8 mouse cellular contexts compared by ENCODE assay signal in genomic region chr3:142701407-142701989, GRCm38 (mm10). TPM values are rescaled to one million over a fixed set of nuclear protein-coding genes. Genes with fewer than 3 reads are reported as not detected.
DNase-seq lines count a peak whose midpoint lies in the region; ATAC-seq and TF ChIP-seq lines count a peak whose summit lies in the region.

No protein-coding gene starts in this region.

- TF ChIP-seq POLR2A in spleen, adult 2 months (IDR thresholded peaks at IDR 0.05; ENCODE audit: low read depth, low read length) = no peak
- TF ChIP-seq POLR2A in limb, embryonic 14.5 days (IDR thresholded peaks at IDR 0.05; ENCODE audit: borderline replicate concordance, extremely low read depth, insufficient read depth, insufficient read length) = no peak

- no peaks in the 10 kb centered on the region; the same call in 1 of the 2 replicates for H3K4me1 ChIP-seq in spleen, adult 2 months (ENCODE audit: control insufficient read depth, insufficient read depth, insufficient read length)
- H3K4me1 ChIP-seq in forebrain, embryonic 12.5 days = peaks cover 12% of the 10 kb centered on the region
- H3K4me1 ChIP-seq in limb, embryonic 14.5 days (ENCODE audit: control insufficient read depth, insufficient read depth, low read length) = peaks cover 6% of the 10 kb centered on the region
- H3K4me1 ChIP-seq in stomach, embryonic 15.5 days = no peaks in the 10 kb centered on the region

- 34% methylated on average over 15 of the region's 15 CpGs for WGBS in spleen, adult 2 months
- WGBS in forebrain, embryonic 12.5 days = 31% methylated on average over 15 of the region's 15 CpGs
- WGBS in limb, embryonic 14.5 days = 25% methylated on average over 15 of the region's 15 CpGs
- WGBS in stomach, embryonic 15.5 days = 20% methylated on average over 15 of the region's 15 CpGs

- peak overlapping the region; percentile 62 for H3K4me3 ChIP-seq in spleen, adult 2 months (ENCODE audit: extremely low read depth, insufficient read depth, insufficient read length)
- H3K4me3 ChIP-seq in forebrain, embryonic 12.5 days (replicated peaks) = peak overlapping the region; percentile 59
- peak overlapping the region; percentile 42 for H3K4me3 ChIP-seq in limb, embryonic 14.5 days (replicated peaks; ENCODE audit: low read length)
- peak overlapping the region; percentile 58 for H3K4me3 ChIP-seq in stomach, embryonic 15.5 days (replicated peaks)

- 0 out of 2 replicates have a peak, but pooled peaks have one; percentile 7 for ATAC-seq in forebrain, embryonic 12.5 days (ENCODE audit: low FRiP score)
- no peak for ATAC-seq in limb, embryonic 14.5 days (ENCODE audit: low FRiP score, low read depth)
- ATAC-seq in stomach, embryonic 15.5 days (ENCODE audit: insufficient read depth, low FRiP score, low read depth) = no peak

- H3K36me3 ChIP-seq in spleen, adult 2 months (ENCODE audit: control insufficient read depth, insufficient read depth, low read length) = no peaks in the 10 kb centered on the region
- H3K36me3 ChIP-seq in forebrain, embryonic 12.5 days (replicated peaks) = no peaks in the 10 kb centered on the region
- no peaks in the 10 kb centered on the region for H3K36me3 ChIP-seq in limb, embryonic 14.5 days (ENCODE audit: control insufficient read depth, insufficient read depth, low read length)
- no peaks in the 10 kb centered on the region for H3K36me3 ChIP-seq in stomach, embryonic 15.5 days

- H3K9me3 ChIP-seq in forebrain, embryonic 12.5 days = no peaks in the 10 kb centered on the region
- H3K9me3 ChIP-seq in limb, embryonic 14.5 days (ENCODE audit: control insufficient read depth, low read length) = no peaks in the 10 kb centered on the region
- H3K9me3 ChIP-seq in stomach, embryonic 15.5 days = no peaks in the 10 kb centered on the region

- TF ChIP-seq CTCF in spleen, adult 2 months (IDR thresholded peaks at IDR 0.05; ENCODE audit: extremely low read depth, insufficient read depth, insufficient read length, insufficient replicate concordance) = no peak

- H3K27ac ChIP-seq in spleen, adult 2 months (ENCODE audit: insufficient read depth, low read length) = no peak overlapping the region
- H3K27ac ChIP-seq in forebrain, embryonic 12.5 days = no peak overlapping the region
- no peak overlapping the region for H3K27ac ChIP-seq in limb, embryonic 14.5 days (replicated peaks; ENCODE audit: low read depth, low read length)
- H3K27ac ChIP-seq in stomach, embryonic 15.5 days = 0 out of 2 replicates have a peak overlapping the region, but pooled peaks have one; percentile 27

- DNase-seq in spleen, adult 2 months (ENCODE audit: low read depth in 1 of 2, low spot score in 2 of 2) = no peak
- no peak for DNase-seq in spleen, postnatal 36 days (ENCODE audit: low spot score in 2 of 2)
- no peak for DNase-seq in limb, embryonic 14.5 days (ENCODE audit: low spot score)
- no peak for DNase-seq in retina, postnatal 1 day
- DNase-seq in spleen, adult 12 weeks (ENCODE audit: low spot score) = no peak
- no peak for DNase-seq in layer of hippocampus, adult 18-20 months (ENCODE audit: low spot score in 2 of 2)

- H3K9ac ChIP-seq in forebrain, embryonic 12.5 days = peak overlapping the region; percentile 57
- H3K9ac ChIP-seq in limb, embryonic 14.5 days (ENCODE audit: low read depth, low read length, severe bottlenecking) = peak overlapping the region; percentile 52
- peak overlapping the region; percentile 40 for H3K9ac ChIP-seq in stomach, embryonic 15.5 days

- H3K27me3 ChIP-seq in spleen, adult 2 months (ENCODE audit: control insufficient read depth, insufficient read depth, low read length) = no peaks in the 10 kb centered on the region
- peaks cover 16% of the 10 kb centered on the region; the same call in 1 of the 2 replicates for H3K27me3 ChIP-seq in forebrain, embryonic 12.5 days
- no peaks in the 10 kb centered on the region for H3K27me3 ChIP-seq in limb, embryonic 14.5 days (ENCODE audit: control insufficient read depth, insufficient read depth, low read length)
- H3K27me3 ChIP-seq in stomach, embryonic 15.5 days (replicated peaks) = no peaks in the 10 kb centered on the region

- peak overlapping the region; percentile 77 for H3K4me2 ChIP-seq in forebrain, embryonic 12.5 days
- H3K4me2 ChIP-seq in limb, embryonic 14.5 days (replicated peaks; ENCODE audit: low read depth, low read length, severe bottlenecking) = peak overlapping the region; percentile 65
- peak overlapping the region; percentile 80 for H3K4me2 ChIP-seq in stomach, embryonic 15.5 days

RNA-seq across cellular contexts. Expression of gene Kyat3, which starts 0.6 kb away (rescaled TPM):
- polyA plus RNA-seq in spleen, adult 2 months (2012; rRNA removed) = 0.70 and 0.97 TPM in 2 replicates
- 8.3 and 9.6 TPM in 2 replicates for polyA plus RNA-seq in forebrain, embryonic 12.5 days (2016; fragmentation: Nextera tagmentation; extraction: Ambion mirVana)
- 9.4 and 10.0 TPM in 2 replicates for polyA plus RNA-seq in limb, embryonic 14.5 days (2012; rRNA removed)
- 14.6 and 19.6 TPM in 2 replicates for polyA plus RNA-seq in limb, embryonic 14.5 days (2014; fragmentation: Nextera tagmentation; extraction: Ambion mirVana)
- 17.7 and 20.6 TPM in 2 replicates for polyA plus RNA-seq in stomach, embryonic 15.5 days (2015; fragmentation: Nextera tagmentation; extraction: Ambion mirVana)
- 1 to 10 TPM; 5.7 to 6.1 TPM for total RNA-seq in layer of hippocampus, adult 18-20 months (2021)
